Mouse (Mus musculus) urinary bladder, adult 18-20 months (tissue): ENCODE data around the gene Hoxa4.

ENCODE experiments used
- DNase-seq, 2 experiments: peaks; one replicate each; pipeline ENCODE4 v3.0.0; 2022; ENCODE audit warnings: low spot score in 2 of 2, mixed read lengths in 2 of 2

The Hoxa4 gene

DNA sequence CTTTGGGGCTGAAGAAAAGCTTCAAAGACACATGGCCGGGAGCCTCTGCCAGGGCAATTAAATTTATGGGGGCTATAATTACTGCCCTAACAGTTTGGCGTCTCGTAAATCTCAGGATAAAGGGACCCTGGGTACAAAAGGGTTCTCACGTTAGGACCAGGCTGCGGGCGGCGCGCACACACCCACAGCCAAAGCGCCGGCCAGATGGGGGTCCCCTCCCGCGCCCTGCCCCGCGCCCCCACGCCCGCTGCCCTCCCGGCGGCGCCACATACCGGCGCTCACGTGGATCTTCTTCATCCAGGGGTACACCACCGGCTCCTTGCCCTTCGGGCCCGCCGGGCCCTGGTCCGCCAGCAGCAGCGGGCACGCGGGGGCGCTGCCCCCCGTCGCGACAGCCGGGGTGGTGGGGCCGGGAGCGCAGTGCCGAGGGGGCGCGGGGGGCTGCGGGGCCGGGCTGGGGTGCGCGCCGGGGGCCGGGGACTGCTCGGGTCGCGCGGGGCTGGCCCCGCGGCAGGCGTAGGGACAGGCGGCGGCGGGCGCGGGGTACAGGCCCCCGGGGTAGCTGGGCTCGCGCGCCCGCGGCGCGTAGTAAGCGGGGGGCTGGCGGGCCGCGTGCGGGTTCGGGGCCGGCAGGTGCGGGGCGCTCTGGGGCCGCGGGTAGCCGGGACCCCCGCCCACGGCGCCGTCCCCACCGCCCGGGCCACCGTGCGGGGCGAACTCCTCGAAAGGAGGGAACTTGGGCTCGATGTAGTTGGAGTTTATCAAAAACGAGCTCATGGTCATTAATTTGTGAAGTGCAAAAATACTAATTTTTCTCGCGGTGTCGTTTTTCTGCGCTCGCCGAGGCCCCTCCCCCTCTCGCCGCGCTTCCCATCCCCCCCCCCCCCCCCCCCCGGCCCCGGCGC lies at the start of gene Hoxa4:
Hoxa4 (minus strand) TSS at position 848 of the 905 bp plus-strand sequence.
- DNase-seq = no peak

DNA sequence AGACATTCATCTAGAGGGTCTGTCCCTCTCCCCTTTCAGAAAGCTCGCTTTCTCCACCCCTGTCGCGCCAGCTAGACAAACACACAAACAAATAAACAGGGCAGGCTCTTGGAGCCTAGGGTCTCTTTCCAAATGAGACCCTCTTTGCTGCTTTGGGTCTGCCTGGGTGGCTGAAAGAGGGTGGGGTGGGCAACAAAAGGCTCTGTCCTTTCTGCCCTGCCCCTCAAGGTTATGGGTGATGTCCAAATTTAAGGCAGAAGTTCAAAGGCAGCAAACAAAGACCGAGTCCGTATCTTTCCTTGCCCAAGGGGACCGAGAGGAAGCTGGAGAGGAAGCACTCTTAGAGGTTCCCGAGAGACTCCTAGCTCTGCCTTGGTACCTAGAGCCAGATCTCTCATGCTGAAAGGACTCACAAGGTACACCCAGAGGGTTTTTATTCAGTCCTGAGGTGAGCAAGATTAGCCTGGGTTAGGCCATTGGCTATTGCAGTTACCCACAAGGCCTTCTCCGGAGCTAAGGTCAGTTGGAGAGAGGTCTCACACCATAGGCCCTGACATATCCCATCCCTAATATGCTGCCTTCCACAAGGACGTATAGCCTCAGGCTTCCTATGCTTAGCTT lies 49.6 kb upstream of the Hoxa4 start:
- peak in 1 of 2 experiments; percentile 30 for DNase-seq

DNA sequence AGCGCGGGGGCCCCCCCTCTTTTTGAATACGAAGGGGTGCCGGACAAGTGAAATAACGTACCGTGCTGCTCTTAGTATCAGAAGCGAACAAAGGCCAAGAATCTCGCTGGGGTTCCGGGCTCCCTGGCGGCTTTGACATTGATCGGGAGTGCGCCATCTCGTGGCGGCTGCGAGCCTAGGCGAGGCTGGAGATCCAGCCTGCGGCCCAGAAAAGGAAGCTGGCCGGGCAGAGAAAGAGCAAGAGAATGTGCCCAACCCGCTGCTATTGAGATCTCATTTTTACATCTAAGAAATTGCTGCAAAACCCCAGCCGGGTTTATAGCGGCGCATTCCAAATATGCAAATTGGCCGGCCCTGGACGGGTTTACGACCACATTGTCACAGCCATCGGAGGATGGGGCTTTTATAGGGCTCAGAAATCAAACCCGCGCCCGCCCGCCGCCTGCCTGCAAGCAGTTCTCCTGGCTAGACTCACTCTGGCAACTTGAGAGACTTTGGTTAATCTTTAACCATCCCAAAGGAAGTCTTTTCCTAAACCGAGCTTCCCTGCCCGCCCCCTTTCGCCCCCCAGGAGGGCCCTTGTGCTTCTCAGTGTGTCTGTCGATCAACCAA lies 48.9 kb upstream of the Hoxa4 start, which contains the start of gene Hoxa10:
Hoxa10 (minus strand) TSS at position 466 of the 612 bp plus-strand sequence.
- peak; percentile 77 to 91 for DNase-seq

DNA sequence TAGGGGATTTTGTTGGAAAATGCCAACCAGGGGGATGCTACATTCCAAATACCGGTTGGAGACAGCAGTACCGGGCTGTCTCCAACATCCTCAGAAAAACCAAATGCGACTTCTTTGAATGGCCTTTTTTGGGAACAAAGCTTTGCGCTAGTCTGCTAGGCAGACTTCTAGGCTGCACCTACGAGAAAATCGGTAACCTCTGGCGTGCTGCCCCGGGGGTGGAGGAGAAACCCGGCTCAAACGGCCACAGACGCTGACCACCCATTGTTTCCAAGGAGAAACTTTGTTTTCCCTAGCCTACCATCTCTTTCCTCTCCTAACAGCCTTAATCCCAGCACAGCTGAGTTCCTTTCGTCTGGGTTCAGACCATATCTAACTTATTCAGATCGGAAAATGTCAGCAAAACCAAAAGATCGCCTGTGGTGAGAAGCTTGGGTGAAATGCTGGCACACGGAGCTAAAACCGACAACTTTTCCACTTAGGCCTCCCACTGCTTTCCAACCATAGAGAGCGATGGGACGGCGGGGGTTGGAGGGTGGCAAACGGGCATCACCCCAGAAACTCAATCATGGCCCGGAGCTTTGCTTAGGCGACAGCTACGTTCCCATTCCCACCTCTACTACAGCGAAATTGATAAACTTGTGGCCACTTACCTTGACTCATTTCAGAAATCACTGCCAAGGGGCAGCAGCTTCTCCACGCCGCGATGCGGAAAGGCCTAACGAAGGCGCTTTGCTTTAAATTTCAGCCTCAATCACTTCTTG lies 48.3 kb upstream of the Hoxa4 start:
- peak in 1 of 2 experiments; percentile 37 for DNase-seq

DNA sequence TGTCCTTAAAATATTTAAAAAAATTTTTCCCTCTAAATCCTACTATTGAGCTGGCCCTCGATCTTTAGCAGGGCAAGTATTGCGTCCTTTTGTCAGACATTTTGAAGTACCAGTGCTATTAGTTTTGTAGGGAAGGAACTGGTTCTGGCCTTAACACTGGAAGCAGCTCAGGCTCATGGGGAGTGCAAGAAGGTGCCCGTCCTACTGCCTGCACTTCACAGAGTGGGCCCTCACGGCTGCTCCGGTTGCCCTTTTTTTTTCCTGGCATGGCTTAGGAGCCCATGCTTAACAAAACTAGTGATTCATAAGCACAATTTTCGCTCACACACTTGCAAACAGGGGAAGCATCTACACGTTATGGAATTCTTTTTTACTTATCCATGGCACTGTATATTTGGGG lies 47.4 kb upstream of the Hoxa4 start:
- peak in 1 of 2 experiments; percentile 18 for DNase-seq

DNA sequence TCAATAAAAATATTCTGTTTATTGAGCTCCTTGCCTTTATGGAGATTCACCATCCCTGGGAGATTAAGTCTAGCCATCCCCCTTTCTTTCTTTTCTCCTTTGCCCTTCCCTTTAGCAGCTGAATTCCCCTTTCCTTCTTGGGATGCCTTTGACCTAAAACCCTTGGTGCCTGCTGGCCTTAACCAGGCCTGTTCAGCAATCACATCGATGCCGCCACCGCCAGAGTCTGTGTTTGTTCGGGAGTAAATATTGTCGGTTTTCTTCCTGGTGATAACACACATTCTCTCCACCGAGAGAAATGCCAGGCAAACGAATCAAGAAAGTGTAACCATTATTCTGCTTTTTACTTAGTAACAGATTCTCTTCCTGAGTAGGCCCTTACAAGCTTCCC lies 46.6 kb upstream of the Hoxa4 start:
- peak in 1 of 2 experiments; percentile 39 for DNase-seq

DNA sequence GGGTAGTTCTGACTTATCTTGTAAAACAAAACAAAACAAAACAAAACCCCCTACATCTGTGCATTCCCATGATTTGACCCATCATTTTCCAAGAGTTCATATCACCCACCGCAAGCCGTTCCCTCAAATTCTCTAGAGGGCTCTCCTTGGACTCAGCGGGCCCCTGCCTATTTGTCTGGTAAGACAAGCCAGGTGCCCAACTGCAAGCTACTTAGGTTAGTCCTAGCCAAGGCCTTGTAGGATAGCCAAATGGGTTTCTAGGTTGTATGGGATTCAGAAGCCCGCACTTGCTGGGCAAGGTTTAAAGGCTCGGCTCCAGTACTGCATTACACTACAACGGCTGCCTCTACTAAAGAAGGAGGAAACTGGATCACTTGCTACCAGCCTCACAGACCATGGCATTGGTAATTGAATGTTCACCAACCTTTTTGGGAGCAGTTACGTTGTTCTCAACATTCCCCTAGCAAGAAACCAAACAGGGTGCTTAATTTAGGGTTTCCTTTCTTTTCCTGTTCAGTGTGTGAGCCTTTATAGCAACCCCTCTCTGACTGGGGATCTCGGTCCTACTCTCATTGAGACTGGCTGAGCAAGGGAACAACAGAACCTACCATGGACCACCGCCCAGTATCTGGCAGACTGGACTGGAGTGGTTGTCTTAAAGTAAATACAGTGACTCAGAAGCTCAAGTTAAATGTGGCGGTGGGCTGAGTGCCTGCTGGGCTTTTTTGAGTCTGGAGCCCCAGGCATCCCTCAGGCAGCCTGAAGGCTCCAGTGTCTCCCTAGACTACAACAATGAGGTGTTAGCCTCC lies 46.0 kb upstream of the Hoxa4 start:
- DNase-seq = peak in 1 of 2 experiments; percentile 35

DNA sequence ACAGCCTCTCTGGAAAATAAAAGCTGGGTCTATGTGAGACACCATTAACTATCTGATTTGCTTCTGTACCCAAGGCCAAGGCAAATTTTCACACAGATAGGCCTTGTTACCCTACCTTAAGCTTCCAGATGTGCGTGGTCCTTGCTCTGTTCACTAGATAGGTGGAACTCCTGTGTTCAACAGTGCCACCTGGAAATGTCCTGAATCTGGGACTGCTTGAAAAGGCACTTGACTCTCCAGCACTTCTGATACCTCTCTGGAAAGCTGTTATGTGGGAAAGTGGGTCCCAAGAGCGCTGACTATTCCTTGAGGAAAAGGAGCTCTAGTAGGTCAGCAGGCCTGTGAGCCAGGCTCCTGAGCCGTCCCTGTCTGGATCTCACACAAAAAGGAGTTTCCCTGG lies 45.3 kb upstream of the Hoxa4 start:
- DNase-seq = peak in 1 of 2 experiments; percentile 33

DNA sequence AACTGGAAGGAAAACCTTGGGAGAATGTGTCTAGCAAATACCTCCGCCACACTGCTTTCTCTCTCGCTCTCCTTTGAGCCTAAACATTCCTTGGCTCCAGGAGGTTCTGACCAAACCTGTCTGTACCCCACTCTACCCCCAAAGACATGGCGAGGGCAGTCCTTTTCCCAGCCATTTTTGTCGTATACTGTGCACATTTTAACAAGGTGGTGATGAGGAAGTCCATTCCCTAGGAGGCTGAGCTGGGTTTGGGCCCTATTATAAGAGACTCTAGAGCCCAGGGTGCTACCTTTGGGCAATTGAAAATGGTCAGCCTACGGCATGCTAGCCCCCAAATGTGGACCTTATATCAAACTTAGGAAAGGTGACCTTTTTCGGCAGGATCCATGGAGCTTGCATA lies 44.3 kb upstream of the Hoxa4 start:
- peak in 1 of 2 experiments; percentile 23 for DNase-seq

DNA sequence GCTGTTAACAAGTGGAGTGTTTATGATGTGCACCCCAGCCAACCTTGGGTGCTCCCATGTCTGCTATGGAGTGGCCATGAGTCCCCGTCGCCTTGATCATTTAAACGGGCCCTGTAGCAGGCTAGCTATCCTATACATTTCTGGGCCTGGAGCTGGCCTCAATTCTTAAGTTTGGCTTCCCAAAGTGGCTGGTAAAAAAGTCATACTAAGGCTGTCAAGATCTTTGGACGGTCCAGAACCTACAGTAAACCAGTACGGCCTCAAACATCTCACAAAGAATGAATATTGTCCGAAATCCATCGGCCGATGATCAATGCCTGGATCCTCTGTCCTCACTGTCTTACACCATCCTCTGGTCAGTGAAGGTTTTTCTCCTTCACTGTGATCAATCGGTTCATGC lies 43.7 kb upstream of the Hoxa4 start:
- no peak for DNase-seq

DNA sequence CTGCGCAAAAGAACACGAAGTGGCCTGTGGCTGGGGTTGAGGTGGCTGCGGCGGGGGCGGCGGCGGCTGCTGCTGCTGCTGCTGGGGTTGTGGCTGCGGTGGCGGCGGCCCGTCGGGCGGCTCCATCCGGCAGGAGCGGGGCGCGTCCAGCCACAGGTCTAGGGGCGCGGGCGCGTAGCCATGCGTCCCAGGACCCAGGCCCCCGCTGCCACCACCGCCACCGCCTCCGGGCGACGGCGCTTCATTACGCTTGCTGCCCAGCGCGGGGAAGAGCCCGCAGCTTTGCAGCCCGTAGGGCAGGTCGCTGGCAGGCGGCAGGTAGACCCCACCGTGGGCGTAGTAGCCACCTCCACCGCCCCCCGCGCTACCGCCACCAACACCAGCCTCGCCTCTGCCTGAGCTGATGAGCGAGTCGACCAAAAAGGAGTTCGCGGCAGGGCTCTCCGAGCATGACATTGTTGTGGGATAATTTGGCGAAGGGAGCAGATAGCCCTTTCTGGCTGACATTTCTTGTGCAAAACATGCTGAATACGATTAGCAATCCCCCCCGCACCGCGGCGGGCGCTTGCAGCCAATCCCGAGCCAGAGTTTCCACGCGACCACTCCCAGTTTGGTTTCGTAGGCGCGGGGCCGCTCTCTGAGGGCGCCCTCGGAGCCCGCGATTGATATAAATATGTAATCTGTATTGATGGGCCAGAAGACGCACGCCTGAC lies 43.0 kb upstream of the Hoxa4 start:
- peak in 1 of 2 experiments; percentile 74 for DNase-seq

DNA sequence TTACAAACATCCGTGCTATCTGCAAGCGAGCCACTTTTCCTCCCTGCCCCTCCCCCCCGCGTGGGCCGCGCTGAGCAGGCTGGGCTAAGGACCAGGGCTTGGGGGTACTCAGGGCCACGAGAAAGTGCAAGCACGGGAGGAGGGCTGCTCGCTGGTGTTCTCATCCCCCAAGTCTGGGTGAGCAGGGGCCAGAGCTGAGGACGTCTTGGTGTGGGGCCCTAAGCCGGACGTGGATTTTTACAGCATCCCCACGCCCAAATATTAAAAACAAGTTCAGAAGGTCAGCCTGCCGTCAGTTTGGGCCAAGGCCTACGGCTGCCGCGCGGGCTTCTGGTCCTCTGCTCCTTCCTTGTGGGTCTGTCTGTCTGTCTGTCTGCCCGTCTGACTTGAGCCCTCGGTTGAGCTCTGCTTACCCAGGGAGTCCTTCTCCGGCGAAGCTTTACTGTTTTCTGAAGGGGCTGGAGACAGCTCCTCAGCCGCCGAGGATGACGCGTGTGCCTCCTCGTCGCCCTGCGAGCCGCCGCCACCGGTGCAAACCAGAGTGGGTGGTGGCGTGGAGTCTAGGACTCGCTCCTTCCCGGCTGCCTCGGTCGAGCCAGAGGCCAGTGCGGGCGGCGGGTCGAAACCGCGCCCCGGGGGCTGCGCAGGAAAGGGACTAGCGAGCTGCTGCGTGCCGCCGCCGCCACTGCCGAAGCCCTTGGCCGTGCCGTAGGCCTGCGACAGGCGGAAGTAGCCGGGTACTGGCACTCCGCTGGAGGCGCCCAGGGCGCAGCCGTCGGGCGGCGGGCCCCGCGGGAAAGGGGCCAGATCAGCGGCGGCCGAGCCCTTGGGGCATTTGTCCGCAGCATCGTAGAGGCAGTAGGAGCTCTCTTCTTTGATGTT lies 42.2 kb upstream of the Hoxa4 start:
- peak in 1 of 2 experiments; percentile 80 for DNase-seq

DNA sequence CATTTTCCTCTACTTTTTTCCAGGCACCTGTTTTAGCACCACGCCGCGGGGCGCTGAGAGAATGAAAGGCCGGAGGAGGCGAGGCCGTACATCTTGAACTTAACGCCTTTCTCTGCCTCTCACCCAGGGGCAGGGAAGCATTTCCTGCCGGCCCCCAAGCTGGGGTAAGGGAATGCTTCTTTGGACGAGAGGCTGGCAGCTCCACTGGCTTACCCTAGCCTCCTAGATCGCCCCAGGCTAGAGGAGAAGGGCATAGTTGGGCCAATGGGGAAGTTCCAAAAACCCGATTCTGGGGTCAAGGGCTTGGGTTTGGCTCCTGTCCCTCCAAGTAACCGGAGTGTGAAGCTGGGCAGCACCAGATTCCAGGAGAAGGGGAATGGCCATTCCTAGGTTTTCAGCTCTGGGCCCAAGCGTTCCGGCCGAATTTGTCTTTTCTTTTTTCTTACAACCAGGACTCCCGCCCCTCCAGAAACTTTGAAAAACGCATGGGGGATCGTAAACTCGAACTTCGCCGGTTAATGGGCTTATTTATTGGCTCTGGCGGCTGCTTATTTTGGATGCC lies 41.5 kb upstream of the Hoxa4 start:
- DNase-seq = peak in 1 of 2 experiments; percentile 52

DNA sequence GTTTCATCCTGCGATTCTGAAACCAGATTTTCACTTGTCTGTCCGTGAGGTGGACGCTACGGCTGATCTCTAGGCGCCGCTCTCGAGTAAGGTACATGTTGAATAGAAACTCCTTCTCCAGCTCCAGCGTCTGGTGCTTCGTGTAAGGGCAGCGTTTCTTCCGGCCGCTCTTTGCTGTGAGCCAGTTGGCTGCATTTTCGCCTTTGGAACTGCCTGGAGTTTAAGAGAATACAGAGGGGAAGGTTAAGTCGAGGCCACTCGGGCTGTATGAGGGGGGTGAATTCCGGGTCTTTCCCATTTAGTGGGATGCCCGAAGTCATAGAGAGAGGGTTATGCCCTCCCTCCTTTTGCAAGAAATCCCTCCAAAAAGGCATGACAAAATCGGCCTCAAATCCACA lies 41.0 kb upstream of the Hoxa4 start:
- peak in 1 of 2 experiments; percentile 57 for DNase-seq

DNA sequence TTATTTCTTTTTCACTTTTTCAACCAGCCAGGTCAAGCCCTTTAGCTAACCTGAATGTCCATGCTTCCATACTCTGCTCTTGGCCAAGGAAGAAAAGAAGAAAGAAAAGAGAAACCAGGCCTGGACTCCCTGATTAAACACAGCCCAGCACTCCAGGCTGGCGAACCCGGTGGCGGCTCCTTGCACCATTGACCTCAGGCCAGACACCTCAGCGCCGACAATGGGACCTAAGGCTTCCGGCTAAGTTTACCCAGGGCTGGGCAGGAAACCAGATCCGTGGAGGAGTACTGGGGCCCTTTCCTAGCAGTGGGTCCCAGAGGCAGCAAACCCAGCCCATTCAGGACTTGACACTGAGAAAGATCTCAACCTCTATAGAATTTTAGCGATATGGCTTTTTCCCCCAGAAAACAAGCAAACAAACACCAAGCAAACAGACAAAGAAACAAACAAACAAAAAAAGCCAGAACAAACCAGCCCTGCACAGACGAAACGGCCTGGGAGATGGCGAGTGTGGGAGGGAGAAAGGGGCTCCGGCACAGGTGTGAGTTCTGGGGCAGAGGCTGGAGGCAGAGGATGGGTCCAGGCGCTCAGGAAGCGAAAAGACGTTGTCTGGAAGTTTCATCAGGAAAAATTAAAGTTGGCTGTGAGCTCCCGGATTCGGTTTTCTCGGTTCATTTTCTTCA lies 40.5 kb upstream of the Hoxa4 start:
- DNase-seq = peak in 1 of 2 experiments; percentile 50

DNA sequence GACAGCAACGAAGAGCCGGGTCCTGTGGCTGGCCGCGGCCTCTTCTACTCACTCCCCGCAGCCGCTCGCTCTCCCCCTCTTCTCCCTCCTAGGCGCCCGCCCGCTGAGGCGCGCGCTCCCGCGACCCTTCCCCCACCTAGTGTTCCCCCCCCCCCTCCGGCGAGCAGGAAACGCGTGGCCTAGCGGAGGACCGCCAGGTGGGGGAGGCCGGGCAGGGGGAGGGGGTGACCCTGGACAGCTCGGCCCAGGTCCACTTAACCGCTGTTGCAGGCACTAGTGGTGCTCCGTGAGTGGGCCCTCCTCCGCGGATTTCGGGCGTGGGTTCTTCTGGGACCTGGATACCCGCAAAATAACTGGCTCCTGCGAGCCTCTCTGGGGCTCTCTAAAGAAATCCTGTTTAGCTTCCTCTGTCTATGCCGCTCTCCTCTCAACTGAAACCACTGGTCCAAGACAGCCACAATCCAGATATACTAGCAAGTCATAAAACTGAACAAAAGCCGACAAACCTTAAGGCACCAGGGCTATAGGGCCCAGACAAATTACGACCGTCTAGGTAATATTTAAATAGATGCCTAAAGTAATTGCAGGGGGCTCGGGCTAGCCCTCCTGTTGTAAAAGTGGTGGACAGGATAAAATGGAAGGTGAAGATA lies 39.1 kb upstream of the Hoxa4 start, which contains the start of gene Hoxa9:
Hoxa9 (minus strand) TSS at position 574 of the 650 bp plus-strand sequence.
- no peak for DNase-seq
